Mouse (Mus musculus) splenic B cell, adult 2 months (primary cell): ENCODE data around the gene Anxa3.

Experiments
- DNase-seq: peaks from one replicate; pipeline ENCODE4 v3.0.0-alpha.2; 2011; ENCODE audit warnings: low read depth, low spot score
- H3K27me3 ChIP-seq: 2 replicates; pipeline ENCODE4 v1.6.1; 2012; ENCODE audit warnings: mild to moderate bottlenecking, low read length, moderate library complexity, mixed read lengths; ENCODE audit not compliant: control insufficient read depth, poor library complexity, insufficient read depth, severe bottlenecking
- H3K36me3 ChIP-seq: 2 replicates; pipeline ENCODE4 v1.6.1; 2012; ENCODE audit warnings: mild to moderate bottlenecking, low read length, moderate library complexity, mixed read lengths; ENCODE audit not compliant: control insufficient read depth, poor library complexity, insufficient read depth, severe bottlenecking

The Anxa3 gene

DNA sequence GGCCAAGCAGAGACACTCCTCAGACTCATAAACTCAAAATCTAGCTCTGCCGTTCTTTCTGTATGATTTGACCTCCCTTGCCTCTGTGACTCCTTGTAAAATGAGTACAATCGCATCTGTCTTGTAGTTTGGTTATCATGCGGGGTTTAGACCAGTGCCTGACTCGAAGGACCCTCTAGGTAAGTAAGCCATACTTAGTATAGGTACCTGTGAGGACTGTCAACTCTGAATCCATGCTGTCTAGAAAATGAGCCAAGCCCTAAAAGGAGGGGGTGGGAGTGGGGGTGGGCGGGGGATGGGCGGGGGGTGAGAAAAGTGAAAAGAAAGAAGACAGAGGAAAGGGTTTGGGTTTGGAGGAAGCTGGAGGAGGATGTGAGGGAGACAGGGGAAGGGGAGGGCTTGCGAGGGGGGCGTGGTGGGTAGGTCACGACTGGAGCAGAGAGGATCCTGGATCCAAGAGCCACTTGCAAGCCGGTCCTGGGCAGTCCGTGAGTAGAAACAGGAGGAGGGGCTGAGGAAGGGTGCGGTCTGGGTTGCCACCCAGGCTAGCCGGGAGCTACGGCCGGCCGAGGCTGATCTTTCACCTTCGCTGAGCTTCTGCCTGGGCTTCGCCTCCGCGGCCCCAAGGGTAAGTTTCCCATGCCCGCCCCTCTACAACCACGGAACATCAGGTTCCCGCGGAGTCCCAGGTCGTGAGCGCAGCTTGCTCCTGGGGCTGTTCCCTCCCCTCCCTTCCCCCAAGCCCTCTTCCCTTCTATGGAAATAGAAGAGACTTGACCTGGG, at the start of gene Anxa3:
Anxa3 (plus strand) TSS at position 404 of the 783 bp plus-strand sequence.
- no peaks in the 10 kb centered on the region for H3K27me3 ChIP-seq
- H3K36me3 ChIP-seq, result no peaks in the 10 kb centered on the region
- peak; percentile 2 for DNase-seq

DNA sequence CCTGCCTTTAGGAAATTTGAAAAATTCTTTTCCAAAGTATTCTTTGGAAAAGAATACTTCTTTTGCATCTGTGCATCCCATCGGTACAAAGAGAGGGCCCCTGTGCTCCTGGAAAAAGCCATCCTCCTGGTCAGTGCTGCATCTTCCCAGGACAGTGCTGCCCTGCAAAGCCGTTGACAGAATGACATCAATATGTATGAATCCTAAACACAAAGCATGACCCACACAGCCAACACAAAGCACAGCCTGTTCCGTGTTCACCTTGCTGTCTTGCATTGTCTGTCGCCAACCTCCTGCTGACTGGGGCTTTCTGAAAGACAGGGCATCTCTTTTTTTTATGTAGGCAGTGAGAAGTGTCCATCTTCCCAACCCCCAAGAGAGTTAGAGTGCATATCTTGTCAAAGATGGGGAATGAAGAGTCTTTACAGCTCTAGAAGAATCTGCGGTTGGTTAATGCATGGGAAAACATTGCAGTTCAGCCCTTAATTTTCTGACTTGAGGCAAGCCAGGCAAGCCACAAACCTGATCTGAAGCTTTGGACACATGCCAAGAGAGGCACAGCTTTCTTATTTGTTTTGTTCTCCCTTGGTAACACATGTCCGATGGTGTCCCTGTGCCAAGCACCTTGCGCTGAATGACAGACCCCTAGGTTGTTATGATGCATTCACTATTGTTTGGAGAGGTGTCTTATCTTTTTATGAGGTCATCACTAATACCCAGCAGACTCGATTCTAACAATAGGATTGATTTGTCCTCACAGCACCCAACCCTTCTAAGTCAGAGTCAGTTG, 45.7 kb upstream of the Anxa3 start:
- Histone ChIP-seq H3K36me3 (no peaks in the 10 kb centered on the region), H3K27me3 (no peaks in the 10 kb centered on the region)
- DNase-seq, result no peak

DNA sequence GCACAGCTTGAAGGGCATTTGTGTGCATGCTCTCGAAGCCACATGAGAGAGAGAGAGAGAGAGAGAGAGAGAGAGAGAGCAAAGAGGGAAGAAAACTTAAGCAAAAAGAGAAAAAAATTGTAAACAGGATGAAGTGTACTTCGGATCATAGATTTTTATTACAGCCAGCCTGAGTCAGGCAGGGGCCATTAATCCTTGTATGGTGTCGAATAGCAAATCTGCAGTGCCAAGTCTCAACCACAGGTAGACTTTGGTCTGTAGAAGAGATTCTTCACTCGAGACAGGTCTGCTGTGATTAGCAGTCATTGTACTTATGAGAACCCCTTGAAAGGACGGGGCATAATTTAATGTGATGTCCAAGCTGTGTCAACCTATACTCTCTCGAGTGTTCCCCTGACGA, 35.5 kb upstream of the Anxa3 start:
- H3K36me3 ChIP-seq, result no peaks in the 10 kb centered on the region
- H3K27me3 ChIP-seq, result no peaks in the 10 kb centered on the region
- DNase-seq, result no peak

DNA sequence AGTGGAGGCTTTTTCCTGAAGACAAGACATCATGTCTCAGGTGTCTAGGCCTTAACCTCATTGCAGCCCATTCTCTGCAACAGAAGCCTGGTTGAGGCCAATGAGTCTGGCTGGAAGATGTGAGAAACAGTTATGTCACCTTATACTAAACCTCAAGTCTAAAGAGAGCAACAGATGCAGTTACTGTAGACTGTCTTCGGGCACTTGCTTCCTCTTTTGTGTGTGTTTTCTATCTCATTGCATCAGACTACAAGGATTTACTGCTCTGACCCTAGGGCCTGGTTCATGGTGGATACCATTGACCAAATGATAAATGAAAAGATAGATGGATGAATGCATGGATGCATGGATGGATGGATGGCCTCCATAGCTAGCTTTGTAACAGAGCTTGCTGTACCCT, 31.1 kb upstream of the Anxa3 start:
- Histone ChIP-seq H3K36me3 (no peaks in the 10 kb centered on the region), H3K27me3 (no peaks in the 10 kb centered on the region)
- DNase-seq, result no peak

DNA sequence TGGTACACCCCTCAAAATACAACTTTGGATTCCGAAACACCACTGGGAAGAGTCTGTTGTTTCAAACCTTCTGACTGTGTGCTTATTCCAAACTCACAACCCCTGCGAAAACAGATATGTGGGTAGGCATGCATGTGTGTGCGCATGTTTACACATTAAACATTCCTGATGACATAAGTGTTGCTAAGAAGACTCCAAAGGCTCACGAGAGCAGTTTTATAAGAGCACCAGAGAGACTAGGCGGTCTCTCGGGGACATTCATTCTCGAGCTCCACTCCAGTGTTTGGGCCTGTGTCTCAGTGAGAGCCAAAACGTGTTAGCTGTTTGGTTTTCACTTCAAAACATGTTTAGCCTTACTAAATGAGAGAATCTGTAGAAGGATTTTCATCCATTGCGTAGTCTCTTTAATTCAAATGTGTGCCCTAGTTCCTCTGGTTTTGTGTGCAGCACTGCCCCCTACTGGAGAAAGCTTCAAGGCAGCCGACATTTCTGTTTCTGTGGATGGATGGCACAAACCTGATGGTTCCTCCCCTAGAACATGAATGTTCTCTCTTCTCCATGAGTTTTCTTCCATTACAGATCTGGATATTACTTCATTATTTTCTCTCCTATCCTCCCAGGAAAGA, 24.2 kb upstream of the Anxa3 start:
- DNase-seq, result peak; percentile 32
- Histone ChIP-seq H3K36me3 (no peaks in the 10 kb centered on the region), H3K27me3 (no peaks in the 10 kb centered on the region)

DNA sequence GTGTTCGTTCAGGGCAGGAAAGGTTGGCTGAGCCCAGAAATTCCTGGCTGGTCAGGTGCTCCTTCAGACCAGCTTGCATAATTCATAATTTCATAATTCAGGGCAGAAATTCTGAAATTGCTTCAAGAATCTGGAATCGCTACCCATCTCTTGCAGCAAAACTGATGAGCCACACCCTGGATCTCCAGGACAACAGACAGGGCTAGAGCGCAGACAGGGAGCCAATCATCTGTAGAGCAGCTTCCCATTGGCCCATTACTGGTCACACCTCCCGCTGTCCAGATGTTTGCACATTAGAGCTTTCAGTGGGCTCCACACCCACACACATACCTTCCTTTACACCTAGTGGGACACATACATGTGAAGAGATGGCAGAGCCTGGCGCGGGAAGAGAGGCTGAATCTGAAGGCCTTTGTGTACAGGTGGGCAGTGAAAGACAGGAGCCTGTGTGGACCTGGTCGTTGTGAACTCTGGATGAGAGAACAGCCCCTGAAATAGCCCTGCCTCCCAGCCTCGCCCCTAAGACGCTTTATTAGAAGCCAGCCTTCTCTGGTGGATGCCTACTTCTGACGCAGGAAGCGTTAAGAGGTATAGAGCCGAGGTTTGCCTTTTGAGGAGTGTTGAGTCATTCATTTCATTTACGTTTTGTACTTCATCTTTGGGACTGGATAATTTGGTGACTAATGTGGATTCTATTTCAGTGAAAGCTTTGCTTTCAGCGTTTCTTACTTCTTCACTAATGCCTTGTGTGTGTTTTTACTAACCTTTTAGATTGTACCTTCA, 9.4 kb upstream of the Anxa3 start:
- H3K36me3 ChIP-seq, result no peaks in the 10 kb centered on the region
- H3K27me3 ChIP-seq, result no peaks in the 10 kb centered on the region
- no peak for DNase-seq

DNA sequence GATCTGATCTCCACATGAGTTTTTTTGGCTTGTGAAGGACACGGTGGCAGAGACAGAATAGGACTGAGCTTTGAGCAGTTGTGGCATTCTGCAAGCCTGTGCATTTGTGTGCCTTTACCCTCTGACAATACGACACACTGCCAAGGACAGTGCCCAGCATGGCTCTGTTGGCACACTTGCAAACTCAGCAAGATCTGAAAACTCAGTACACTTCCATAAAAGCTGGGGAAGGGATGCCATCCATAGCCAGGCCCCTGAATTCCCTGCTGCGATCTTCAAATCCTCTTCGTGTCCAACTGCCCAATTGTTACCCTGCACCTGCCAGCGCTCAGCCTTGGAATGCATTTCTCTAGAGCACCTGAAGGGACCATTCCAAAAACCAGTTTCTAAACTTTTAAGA, 8.0 kb upstream of the Anxa3 start:
- no peak for DNase-seq
- H3K36me3 ChIP-seq, result no peaks in the 10 kb centered on the region
- no peaks in the 10 kb centered on the region for H3K27me3 ChIP-seq

DNA sequence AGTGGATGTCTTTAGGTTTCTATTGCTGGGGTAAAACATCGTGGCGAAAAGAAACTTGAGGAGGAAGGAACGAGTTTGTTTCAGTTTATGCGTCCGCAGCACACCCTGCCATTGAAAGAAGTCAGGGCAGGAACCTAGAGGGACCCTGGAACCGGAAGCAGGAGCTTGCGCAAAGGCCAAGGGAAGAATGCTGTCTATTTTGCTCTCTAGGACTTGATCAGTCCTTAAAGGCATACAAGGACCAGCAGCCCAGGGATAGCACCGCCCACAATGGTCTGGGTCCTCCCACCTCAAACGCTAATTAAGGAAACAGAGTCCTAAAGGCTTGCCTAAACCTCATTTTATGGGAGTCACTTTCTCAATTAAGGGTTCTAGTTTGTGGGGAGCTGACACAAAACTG, 717 bp upstream of the Anxa3 start:
- Histone ChIP-seq H3K27me3 (no peaks in the 10 kb centered on the region), H3K36me3 (no peaks in the 10 kb centered on the region)
- no peak for DNase-seq

DNA sequence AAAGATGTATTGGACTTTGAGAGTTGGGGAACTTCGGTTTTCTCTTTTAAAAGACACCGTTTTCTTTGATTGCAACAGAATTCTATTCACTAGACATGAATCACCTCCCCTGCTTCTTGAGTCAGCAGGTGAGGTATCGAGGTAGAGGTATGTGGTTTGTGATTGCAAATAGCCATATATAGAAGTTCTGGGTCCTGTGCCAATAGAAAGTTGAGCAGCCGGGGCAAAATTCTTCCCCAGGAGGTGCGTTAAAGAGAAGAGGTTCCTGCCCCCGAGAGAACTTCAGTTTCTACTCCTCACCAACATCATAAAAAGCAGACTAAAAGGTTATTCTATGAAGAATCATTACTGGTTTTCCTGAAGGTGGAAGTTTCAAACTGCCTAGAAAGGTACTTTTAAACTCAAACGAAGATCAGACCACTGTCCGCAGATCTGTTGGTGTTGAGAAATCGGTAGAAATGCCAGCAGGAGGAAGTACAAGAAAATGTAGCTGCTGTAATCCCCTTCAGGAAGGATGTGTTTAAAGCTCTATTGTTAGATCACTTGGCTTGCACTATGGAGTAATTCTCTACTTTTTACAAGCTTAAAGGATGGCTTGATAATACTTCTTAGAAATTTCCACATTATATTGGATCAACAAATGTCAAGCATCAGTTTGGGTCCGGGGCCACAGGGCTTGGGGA, 955 bp downstream of the Anxa3 start:
- H3K27me3 ChIP-seq, result no peaks in the 10 kb centered on the region
- H3K36me3 ChIP-seq, result no peaks in the 10 kb centered on the region
- no peak for DNase-seq

DNA sequence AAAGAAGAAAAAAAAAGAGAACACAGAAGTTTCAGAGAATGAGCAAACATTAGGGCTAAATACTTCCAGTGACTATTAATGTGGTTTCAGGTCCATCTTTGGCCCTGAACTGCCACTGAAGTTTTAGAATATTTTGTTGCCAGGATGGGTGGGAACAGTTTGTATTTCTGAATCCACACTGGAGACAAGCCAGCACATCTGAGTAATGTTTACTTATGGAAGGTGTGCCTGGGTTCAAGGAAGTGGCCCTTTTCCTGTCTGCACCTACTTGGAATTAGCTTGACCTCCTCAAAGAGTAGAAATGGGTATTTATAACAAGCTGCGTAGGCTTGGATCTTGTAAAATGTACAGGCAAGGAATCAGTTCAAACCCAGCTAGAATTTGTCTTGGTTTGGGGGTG, 2.6 kb downstream of the Anxa3 start:
- no peaks in the 10 kb centered on the region for H3K27me3 ChIP-seq
- H3K36me3 ChIP-seq, result no peaks in the 10 kb centered on the region

DNA sequence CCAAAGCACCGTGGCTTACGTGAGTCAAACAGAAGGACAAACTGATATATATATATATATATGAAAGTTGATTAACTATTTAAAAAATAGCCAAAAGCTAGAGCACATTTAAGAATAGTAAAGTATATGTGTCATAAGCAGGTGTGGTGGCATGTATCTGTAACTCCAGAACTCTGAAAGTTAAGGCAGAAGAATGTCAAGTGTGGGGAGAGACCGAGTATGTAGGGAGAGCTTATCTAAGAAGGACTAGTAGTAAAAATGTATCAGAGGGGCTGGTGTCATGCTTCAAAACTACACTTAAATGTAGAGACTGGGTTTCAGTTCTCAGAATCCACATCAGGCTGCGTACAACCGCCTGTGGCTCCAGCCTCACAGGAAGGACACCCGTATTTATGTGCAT, 4.3 kb downstream of the Anxa3 start:
- DNase-seq, result no peak
- no peaks in the 10 kb centered on the region for H3K27me3 ChIP-seq
- no peaks in the 10 kb centered on the region for H3K36me3 ChIP-seq

More for the DNA sequence above, 2.6 kb downstream of the Anxa3 start:
- no peak for DNase-seq

DNA sequence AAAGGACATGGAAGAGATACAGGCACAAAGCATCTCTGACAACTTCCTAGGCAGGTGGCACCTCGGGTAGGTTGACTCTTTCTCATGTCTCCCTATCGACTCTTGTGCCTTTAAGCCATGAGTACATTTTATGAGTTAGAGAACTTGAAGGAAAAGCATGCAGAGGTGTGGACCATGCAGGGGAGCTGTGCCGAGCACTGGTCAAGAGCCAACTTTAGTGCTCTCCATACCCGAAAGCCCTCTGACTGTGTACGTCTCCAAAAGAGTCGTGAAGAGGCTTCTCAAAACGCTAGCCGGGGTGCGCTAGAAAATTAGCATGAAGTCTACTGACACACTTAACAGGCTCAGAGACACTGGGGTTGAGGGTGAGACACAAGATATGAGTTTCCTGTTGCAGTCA, 6.0 kb downstream of the Anxa3 start:
- DNase-seq, result no peak
- no peaks in the 10 kb centered on the region for H3K27me3 ChIP-seq
- no peaks in the 10 kb centered on the region for H3K36me3 ChIP-seq

DNA sequence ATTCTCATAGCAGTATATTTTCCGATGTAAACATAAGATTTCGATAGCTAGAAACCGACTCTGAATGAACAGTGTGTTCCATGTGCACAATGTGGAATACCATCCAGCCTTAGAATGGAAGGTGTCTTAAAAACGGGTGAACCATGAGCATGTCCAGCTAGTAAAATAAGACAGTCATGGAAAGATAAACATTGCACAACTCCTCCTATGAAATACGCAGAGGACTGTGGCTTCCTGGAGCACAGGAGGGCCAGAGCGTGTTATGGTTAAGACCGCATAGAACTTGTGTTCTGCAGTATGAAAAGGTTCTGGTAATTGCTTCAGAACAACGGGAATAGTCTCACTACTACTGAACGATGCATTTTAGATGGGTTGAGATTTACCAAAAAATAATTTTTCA, 6.8 kb downstream of the Anxa3 start:
- no peaks in the 10 kb centered on the region for H3K27me3 ChIP-seq
- DNase-seq, result no peak
- H3K36me3 ChIP-seq, result no peaks in the 10 kb centered on the region

DNA sequence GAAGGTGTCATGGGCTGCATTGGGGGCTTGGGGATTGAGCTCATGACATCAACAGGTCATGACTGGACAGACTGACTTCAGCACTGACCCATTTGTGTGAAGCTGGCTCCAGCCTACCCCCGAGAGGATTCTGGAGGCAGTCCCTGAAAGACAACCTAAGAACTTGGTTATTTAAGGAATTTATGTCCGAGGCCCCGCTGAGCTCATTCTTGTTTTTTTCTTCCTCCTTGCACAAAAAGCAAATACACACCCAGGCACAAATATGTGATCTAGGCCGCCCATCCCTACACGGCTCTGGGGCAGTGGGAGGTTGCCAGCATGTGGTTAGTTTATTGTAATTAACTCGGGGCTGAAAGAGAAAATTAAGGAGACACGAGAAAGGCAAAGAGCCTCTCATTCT, 9.0 kb downstream of the Anxa3 start:
- Histone ChIP-seq H3K36me3 (no peaks in the 10 kb centered on the region), H3K27me3 (no peaks in the 10 kb centered on the region)
- no peak for DNase-seq
